Mouse (Mus musculus): ENCODE results near the gene Mcat. TPM values are rescaled to one million over a fixed set of nuclear protein-coding genes. Genes with fewer than 3 reads are reported as not detected.
A peak's percentile ranks its signal among the peaks of the same experiment; 100 is the strongest.

The Mcat gene
- polyA plus RNA-seq, 1 experiment from 2014 or later = 33.4 TPM

DNA sequence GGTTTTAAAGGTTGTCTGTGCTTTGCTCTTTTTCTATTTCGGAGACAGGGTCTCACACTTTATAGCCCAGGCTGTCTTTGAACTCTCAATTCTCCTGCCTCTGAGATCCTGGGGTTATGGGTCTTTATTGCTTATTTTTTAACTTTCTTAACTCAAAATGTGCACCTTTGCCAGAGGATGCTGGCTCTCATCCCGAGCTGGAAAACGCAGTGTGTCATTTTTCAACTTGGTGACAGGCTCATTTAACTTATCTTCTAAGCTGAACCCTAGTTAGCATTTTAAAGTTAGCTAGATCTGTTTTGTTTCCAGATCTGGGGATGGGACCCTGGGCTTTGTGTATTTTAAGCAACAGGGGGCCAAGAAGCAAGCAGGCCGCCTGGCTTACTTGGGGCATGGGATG lies 34.7 kb downstream of the Mcat start:
- no peaks in the 10 kb centered on the region for H3K27me3 ChIP-seq (ENCODE audit: control insufficient read depth, insufficient read depth, low read length)
- peaks cover 20% of the 10 kb centered on the region for H3K36me3 ChIP-seq (ENCODE audit: control insufficient read depth, insufficient read depth, low read length)
- peak overlapping the region; percentile 71 for H3K4me2 ChIP-seq (ENCODE audit: low read length)
- peak overlapping the region in 1 of 2 experiments; percentile 24; a peak in 2 of 4 replicates for H3K27ac ChIP-seq (replicated peaks in 1 of 2; ENCODE audit: control insufficient read depth in 1 of 2, insufficient read depth in 1 of 2, low read depth in 2 of 2, low read length in 2 of 2)
- WGBS = 34% methylated on average over 4 of the region's 4 CpGs
- no peak overlapping the region for H3K9ac ChIP-seq (ENCODE audit: low read length)
- H3K9me3 ChIP-seq (ENCODE audit: control insufficient read depth, low read length) = no peaks in the 10 kb centered on the region
- no peak for ATAC-seq (ENCODE audit: insufficient number of reproducible peaks, insufficient read depth, low FRiP score, low read depth)
- H3K4me1 ChIP-seq (ENCODE audit: control insufficient read depth in 2 of 2, insufficient read depth in 2 of 2, low read length in 2 of 2) = peaks cover 45 to 61% of the 10 kb centered on the region in 2 experiments
- no peak overlapping the region for H3K4me3 ChIP-seq (ENCODE audit: control insufficient read depth in 1 of 2, insufficient read depth in 1 of 2, low read depth in 1 of 2, low read length in 2 of 2)

DNA sequence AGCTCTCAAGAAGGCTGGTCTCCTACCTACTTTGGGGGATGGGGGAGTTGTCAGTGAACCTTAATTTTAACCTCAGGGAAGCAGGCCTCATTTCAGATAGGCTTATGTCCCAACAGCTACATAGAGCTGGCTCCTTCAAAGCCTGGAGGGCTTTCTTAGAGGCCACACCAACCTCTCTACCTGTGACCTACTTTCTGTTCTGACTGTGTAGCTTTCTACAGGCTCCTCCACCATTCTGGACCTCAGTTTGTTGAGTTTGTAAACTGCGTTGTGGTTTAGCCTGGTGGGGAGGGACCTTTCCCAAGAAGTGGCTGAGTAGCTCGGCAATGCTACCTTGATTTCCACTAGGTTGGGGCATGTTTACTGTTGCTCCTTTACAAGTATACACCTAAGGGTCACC lies 35.8 kb downstream of the Mcat start:
- H3K36me3 ChIP-seq (ENCODE audit: control insufficient read depth, insufficient read depth, low read length) = peaks cover 19% of the 10 kb centered on the region
- no peaks in the 10 kb centered on the region for H3K9me3 ChIP-seq (ENCODE audit: control insufficient read depth, low read length)
- H3K9ac ChIP-seq (ENCODE audit: low read length) = peak overlapping the region; percentile 77
- no peak for ATAC-seq (ENCODE audit: insufficient number of reproducible peaks, insufficient read depth, low FRiP score, low read depth)
- WGBS = 57% methylated on average over 2 of the region's 2 CpGs
- H3K27me3 ChIP-seq (ENCODE audit: control insufficient read depth, insufficient read depth, low read length) = no peaks in the 10 kb centered on the region
- H3K4me2 ChIP-seq (ENCODE audit: low read length) = peak overlapping the region; percentile 71
- H3K27ac ChIP-seq (replicated peaks in 1 of 2; ENCODE audit: control insufficient read depth in 1 of 2, insufficient read depth in 1 of 2, low read depth in 2 of 2, low read length in 2 of 2) = no peak overlapping the region
- peak overlapping the region; percentile 69 to 71 for H3K4me3 ChIP-seq (ENCODE audit: control insufficient read depth in 1 of 2, insufficient read depth in 1 of 2, low read depth in 1 of 2, low read length in 2 of 2)
- peaks cover 52 to 68% of the 10 kb centered on the region in 2 experiments for H3K4me1 ChIP-seq (ENCODE audit: control insufficient read depth in 2 of 2, insufficient read depth in 2 of 2, low read length in 2 of 2)

DNA sequence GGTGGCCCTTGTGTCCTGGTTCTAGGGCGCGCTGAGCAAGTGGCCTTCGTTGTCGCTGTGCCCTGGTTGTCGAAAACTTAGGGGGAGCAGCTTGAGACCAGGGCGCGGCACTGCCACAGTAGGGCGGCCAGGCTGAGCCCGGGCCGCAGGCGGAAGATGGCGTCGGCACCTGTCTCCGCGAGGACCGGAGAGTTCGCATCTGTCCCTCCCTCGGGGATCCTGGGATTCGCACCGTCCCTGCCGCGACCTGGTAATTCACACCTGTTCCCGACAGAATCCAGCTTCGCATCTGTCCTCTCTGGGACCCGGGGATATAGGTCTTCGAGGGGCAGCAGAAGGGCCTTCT lies 36.5 kb downstream of the Mcat start:
- no peaks in the 10 kb centered on the region for H3K9me3 ChIP-seq (ENCODE audit: control insufficient read depth, low read length)
- H3K27ac ChIP-seq (replicated peaks in 1 of 2; ENCODE audit: control insufficient read depth in 1 of 2, insufficient read depth in 1 of 2, low read depth in 2 of 2, low read length in 2 of 2) = peak overlapping the region; percentile 43 to 58
- 1% methylated on average over 26 of the region's 26 CpGs for WGBS
- H3K9ac ChIP-seq (ENCODE audit: low read length) = peak overlapping the region; percentile 77
- ATAC-seq (ENCODE audit: insufficient number of reproducible peaks, insufficient read depth, low FRiP score, low read depth) = no peak
- H3K27me3 ChIP-seq (ENCODE audit: control insufficient read depth, insufficient read depth, low read length) = no peaks in the 10 kb centered on the region
- H3K4me3 ChIP-seq (ENCODE audit: control insufficient read depth in 1 of 2, insufficient read depth in 1 of 2, low read depth in 1 of 2, low read length in 2 of 2) = peak overlapping the region; percentile 69 to 71
- H3K4me1 ChIP-seq (ENCODE audit: control insufficient read depth in 2 of 2, insufficient read depth in 2 of 2, low read length in 2 of 2) = peaks cover 55 to 74% of the 10 kb centered on the region in 2 experiments
- H3K36me3 ChIP-seq (ENCODE audit: control insufficient read depth, insufficient read depth, low read length) = peaks cover 17% of the 10 kb centered on the region
- peak overlapping the region; percentile 71 for H3K4me2 ChIP-seq (ENCODE audit: low read length)

DNA sequence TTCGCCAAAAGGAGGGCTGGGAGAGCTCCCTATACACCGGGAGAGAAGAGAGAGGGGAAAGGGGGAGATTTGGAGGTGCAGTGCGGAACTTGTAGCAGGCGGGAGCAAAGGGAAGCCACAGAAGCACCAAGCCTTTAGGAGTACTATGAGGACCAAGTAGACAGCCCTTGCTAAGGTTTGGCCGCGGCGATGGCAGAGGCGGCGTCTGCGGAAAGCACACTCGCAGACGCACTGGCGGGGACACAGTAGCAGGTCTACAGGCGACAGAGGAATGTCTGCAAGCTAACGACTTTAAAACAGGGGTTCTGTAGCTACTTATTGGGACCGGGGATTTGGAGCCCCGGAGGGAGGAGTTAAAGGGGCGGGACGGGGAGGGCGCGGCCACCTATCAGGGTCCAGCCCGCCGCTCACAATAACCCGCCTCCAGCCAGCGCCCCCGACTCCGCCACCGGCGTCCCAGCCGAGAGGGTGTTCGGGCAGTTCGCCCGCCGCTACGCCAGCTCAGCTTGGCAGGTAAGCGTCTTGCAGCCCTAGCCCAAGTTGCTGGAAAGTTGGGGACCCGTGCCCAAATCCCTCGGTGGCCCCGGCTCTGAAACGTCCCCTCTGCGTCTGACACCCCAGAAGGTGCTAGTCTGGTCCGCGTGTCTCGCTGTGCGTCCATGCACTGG lies 37.0 kb downstream of the Mcat start, which contains the start of gene Bik:
Bik (plus strand) TSS at position 439 of the 668 bp plus-strand sequence.
- ATAC-seq (ENCODE audit: insufficient number of reproducible peaks, insufficient read depth, low FRiP score, low read depth) = peak; percentile 31
- H3K4me1 ChIP-seq (ENCODE audit: control insufficient read depth in 2 of 2, insufficient read depth in 2 of 2, low read length in 2 of 2) = peaks cover 57 to 78% of the 10 kb centered on the region in 2 experiments
- peak within 1 kb of the TSS; percentile 77 for H3K9ac ChIP-seq (ENCODE audit: low read length)
- peak within 1 kb of the TSS; percentile 69 to 71 for H3K4me3 ChIP-seq (ENCODE audit: control insufficient read depth in 1 of 2, insufficient read depth in 1 of 2, low read depth in 1 of 2, low read length in 2 of 2)
- peaks cover 12% of the 10 kb centered on the region for H3K36me3 ChIP-seq (ENCODE audit: control insufficient read depth, insufficient read depth, low read length)
- no peaks in the 10 kb centered on the region for H3K9me3 ChIP-seq (ENCODE audit: control insufficient read depth, low read length)
- H3K27me3 ChIP-seq (ENCODE audit: control insufficient read depth, insufficient read depth, low read length) = no peaks in the 10 kb centered on the region
- H3K27ac ChIP-seq (replicated peaks in 1 of 2; ENCODE audit: control insufficient read depth in 1 of 2, insufficient read depth in 1 of 2, low read depth in 2 of 2, low read length in 2 of 2) = peak within 1 kb of the TSS; percentile 43 to 58
- WGBS = under 1% methylated on average over 42 of the region's 45 CpGs
- peak within 1 kb of the TSS; percentile 71 for H3K4me2 ChIP-seq (ENCODE audit: low read length)

DNA sequence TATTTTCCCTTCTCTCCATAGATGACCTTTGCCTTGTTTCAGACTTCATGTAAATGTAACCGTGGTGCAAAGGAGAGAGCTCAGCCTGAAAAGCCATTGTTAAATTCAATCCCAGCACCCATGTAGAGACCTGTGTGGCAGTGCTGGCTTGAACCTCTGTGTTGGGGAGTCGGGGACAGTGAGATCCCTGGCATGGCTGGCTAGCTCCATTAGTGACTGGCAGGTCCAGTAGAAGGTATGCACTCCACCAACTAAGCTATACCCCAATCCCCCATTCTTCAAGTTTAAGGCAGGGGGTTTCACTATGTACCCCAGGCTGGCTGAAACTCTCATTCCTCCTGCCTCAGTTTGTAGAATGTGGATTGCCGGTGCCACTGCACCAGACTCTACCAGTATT lies 39.3 kb downstream of the Mcat start:
- Histone ChIP-seq H3K9me3 (ENCODE audit: control insufficient read depth, low read length) (no peaks in the 10 kb centered on the region), H3K4me2 (ENCODE audit: low read length) (peak overlapping the region; percentile 71), H3K27me3 (ENCODE audit: control insufficient read depth, insufficient read depth, low read length) (no peaks in the 10 kb centered on the region), H3K9ac (ENCODE audit: low read length) (peak overlapping the region; percentile 59), H3K36me3 (ENCODE audit: control insufficient read depth, insufficient read depth, low read length) (no peaks in the 10 kb centered on the region), H3K4me1 (ENCODE audit: control insufficient read depth in 2 of 2, insufficient read depth in 2 of 2, low read length in 2 of 2) (peaks cover 43 to 67% of the 10 kb centered on the region in 2 experiments), H3K4me3 (ENCODE audit: control insufficient read depth in 1 of 2, insufficient read depth in 1 of 2, low read depth in 1 of 2, low read length in 2 of 2) (peak overlapping the region; percentile 2 to 8; a peak in 2 of 4 replicates), H3K27ac (replicated peaks in 1 of 2; ENCODE audit: control insufficient read depth in 1 of 2, insufficient read depth in 1 of 2, low read depth in 2 of 2, low read length in 2 of 2) (peak overlapping the region; percentile 95 to 96)
- 63% methylated on average over 3 of the region's 3 CpGs for WGBS
- no peak for ATAC-seq (ENCODE audit: insufficient number of reproducible peaks, insufficient read depth, low FRiP score, low read depth)

DNA sequence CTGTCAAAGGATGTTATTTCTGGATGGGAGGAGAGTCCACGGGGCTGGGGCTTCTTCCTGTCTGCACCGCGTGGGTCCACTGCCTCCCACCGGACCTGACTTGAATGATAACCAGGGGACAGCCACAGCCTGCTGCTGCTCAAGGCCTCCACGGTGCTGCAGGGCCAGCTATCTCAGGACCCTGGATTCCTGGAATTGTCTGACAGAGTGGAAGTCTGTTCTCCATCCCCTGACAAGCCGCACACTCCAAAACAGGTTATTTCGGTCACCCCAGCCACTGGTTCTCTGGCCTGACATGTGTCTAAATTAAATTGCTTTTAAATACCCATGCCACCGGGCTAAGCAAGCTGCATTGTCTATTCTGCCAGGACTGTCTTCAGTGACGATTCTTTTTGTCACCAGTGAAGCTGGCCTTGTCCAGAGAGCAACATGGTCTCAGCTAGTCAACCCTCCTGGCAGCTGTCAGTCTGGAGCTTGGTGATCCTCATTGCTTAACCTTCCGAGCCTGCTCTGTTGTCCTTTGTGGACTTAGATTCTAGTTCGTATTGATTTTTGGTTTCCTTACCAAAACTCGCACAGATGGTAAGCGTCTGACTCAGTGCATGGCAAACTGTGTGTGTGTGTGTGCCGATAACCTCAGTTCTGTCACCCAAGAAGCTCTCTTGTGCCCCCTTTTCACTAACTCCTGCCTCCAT lies 39.8 kb downstream of the Mcat start:
- Histone ChIP-seq H3K9me3 (ENCODE audit: control insufficient read depth, low read length) (no peaks in the 10 kb centered on the region), H3K36me3 (ENCODE audit: control insufficient read depth, insufficient read depth, low read length) (no peaks in the 10 kb centered on the region), H3K27ac (replicated peaks in 1 of 2; ENCODE audit: control insufficient read depth in 1 of 2, insufficient read depth in 1 of 2, low read depth in 2 of 2, low read length in 2 of 2) (peak overlapping the region; percentile 95 to 96), H3K4me1 (ENCODE audit: control insufficient read depth in 2 of 2, insufficient read depth in 2 of 2, low read length in 2 of 2) (peaks cover 41 to 61% of the 10 kb centered on the region in 2 experiments), H3K27me3 (ENCODE audit: control insufficient read depth, insufficient read depth, low read length) (no peaks in the 10 kb centered on the region), H3K9ac (ENCODE audit: low read length) (peak overlapping the region; percentile 59), H3K4me3 (ENCODE audit: control insufficient read depth in 1 of 2, insufficient read depth in 1 of 2, low read depth in 1 of 2, low read length in 2 of 2) (peak overlapping the region; percentile 2 to 8; a peak in 2 of 4 replicates), H3K4me2 (ENCODE audit: low read length) (peak overlapping the region; percentile 71)
- WGBS = 14% methylated on average over 14 of the region's 14 CpGs
- ATAC-seq (ENCODE audit: insufficient number of reproducible peaks, insufficient read depth, low FRiP score, low read depth) = peak; percentile 82

- 2% methylated on average over 7 of the region's 7 CpGs for WGBS
- Histone ChIP-seq H3K9ac (ENCODE audit: low read length) (peak overlapping the region; percentile 51), H3K36me3 (ENCODE audit: control insufficient read depth, insufficient read depth, low read length) (no peaks in the 10 kb centered on the region), H3K4me2 (ENCODE audit: low read length) (peak overlapping the region; percentile 71), H3K4me1 (ENCODE audit: control insufficient read depth in 2 of 2, insufficient read depth in 2 of 2, low read length in 2 of 2) (peaks cover 47 to 63% of the 10 kb centered on the region in 2 experiments), H3K9me3 (ENCODE audit: control insufficient read depth, low read length) (no peaks in the 10 kb centered on the region), H3K27me3 (ENCODE audit: control insufficient read depth, insufficient read depth, low read length) (no peaks in the 10 kb centered on the region), H3K4me3 (ENCODE audit: control insufficient read depth in 1 of 2, insufficient read depth in 1 of 2, low read depth in 1 of 2, low read length in 2 of 2) (no peak overlapping the region), H3K27ac (replicated peaks in 1 of 2; ENCODE audit: control insufficient read depth in 1 of 2, insufficient read depth in 1 of 2, low read depth in 2 of 2, low read length in 2 of 2) (peak overlapping the region; percentile 95 to 96)
- peak; percentile 75 for ATAC-seq (ENCODE audit: insufficient number of reproducible peaks, insufficient read depth, low FRiP score, low read depth)
These were observed 40.4 kb downstream of the Mcat start for GRCm38 (mm10) chr15:83523196-83523595.

Data from heart, embryonic 14.5 days (tissue).